Mouse (Mus musculus): Measurements from ENCODE around the gene Cfap61.

GRCm38 (mm10) chr2:145890571-145890970, 44.0 kb upstream of the Cfap61 start:
- TF ChIP-seq CTCF (conservative IDR thresholded peaks at IDR 0.05; ENCODE audit: low read length): no peak
- no peak for TF ChIP-seq NANOG (IDR thresholded peaks at IDR 0.05; ENCODE audit: borderline replicate concordance, low read length)
- no peak for TF ChIP-seq POU5F1 (IDR thresholded peaks at IDR 0.05; ENCODE audit: borderline replicate concordance, low read length)

Data from E14TG2a.4 (cell line).